Mouse (Mus musculus) layer of hippocampus, adult 11-12 months (tissue): ENCODE measurements around the gene Pam.

ENCODE experiments used
- DNase-seq: peaks from one replicate; pipeline ENCODE4 v3.0.0; 2022; ENCODE audit warnings: low spot score

Pam gene

GRCm38 (mm10) chr1:98095246-98095990, at the start of gene Pam:
Gene Pam (minus strand): TSS chr1:98095646.
- peak; percentile 74 for DNase-seq

GRCm38 (mm10) chr1:98144845-98145244, 49.4 kb upstream of the Pam start:
- DNase-seq: no peak

GRCm38 (mm10) chr1:98131244-98131643, 35.8 kb upstream of the Pam start:
- DNase-seq: no peak

- DNase-seq: no peak
Measured at GRCm38 (mm10) chr1:98129561-98130347, 34.3 kb upstream of the Pam start.

- no peak for DNase-seq
Measured at GRCm38 (mm10) chr1:98129111-98129510, 33.7 kb upstream of the Pam start.

- no peak for DNase-seq
Measured at GRCm38 (mm10) chr1:98128338-98129096, 33.1 kb upstream of the Pam start.

GRCm38 (mm10) chr1:98126268-98126667, 30.8 kb upstream of the Pam start:
- no peak for DNase-seq

GRCm38 (mm10) chr1:98124727-98125126, 29.3 kb upstream of the Pam start:
- no peak for DNase-seq

- no peak for DNase-seq
Measured at GRCm38 (mm10) chr1:98119595-98119994, 24.1 kb upstream of the Pam start.

- DNase-seq: no peak
Measured at GRCm38 (mm10) chr1:98107599-98107998, 12.2 kb upstream of the Pam start.

- no peak for DNase-seq
Measured at GRCm38 (mm10) chr1:98099441-98099840, 4.0 kb upstream of the Pam start.

GRCm38 (mm10) chr1:98097957-98098729, 2.7 kb upstream of the Pam start:
- no peak for DNase-seq

- DNase-seq: no peak
Measured at GRCm38 (mm10) chr1:98096396-98096935, 1.0 kb upstream of the Pam start.

GRCm38 (mm10) chr1:98095991-98096330, 515 bp upstream of the Pam start:
- no peak for DNase-seq

- peak; percentile 32 for DNase-seq
Measured at GRCm38 (mm10) chr1:98094811-98095245, 618 bp downstream of the Pam start.

- DNase-seq: no peak
Measured at GRCm38 (mm10) chr1:98089336-98089975, 6.0 kb downstream of the Pam start.

GRCm38 (mm10) chr1:98086456-98086855, 9.0 kb downstream of the Pam start:
- no peak for DNase-seq

- DNase-seq: no peak
Measured at GRCm38 (mm10) chr1:98084596-98085274, 10.7 kb downstream of the Pam start.

GRCm38 (mm10) chr1:98083508-98083907, 11.9 kb downstream of the Pam start:
- no peak for DNase-seq

- DNase-seq: no peak
Measured at GRCm38 (mm10) chr1:98082988-98083387, 12.5 kb downstream of the Pam start.

- DNase-seq: no peak
Measured at GRCm38 (mm10) chr1:98080431-98080830, 15.0 kb downstream of the Pam start.
